Mouse (Mus musculus): ENCODE measurements around the gene Copb2. TPM values are rescaled to one million over a fixed set of nuclear protein-coding genes. Genes with fewer than 3 reads are reported as not detected.

Copb2 gene
- polyA plus RNA-seq (2017; shearing (Covaris generic)), result 137 TPM

DNA sequence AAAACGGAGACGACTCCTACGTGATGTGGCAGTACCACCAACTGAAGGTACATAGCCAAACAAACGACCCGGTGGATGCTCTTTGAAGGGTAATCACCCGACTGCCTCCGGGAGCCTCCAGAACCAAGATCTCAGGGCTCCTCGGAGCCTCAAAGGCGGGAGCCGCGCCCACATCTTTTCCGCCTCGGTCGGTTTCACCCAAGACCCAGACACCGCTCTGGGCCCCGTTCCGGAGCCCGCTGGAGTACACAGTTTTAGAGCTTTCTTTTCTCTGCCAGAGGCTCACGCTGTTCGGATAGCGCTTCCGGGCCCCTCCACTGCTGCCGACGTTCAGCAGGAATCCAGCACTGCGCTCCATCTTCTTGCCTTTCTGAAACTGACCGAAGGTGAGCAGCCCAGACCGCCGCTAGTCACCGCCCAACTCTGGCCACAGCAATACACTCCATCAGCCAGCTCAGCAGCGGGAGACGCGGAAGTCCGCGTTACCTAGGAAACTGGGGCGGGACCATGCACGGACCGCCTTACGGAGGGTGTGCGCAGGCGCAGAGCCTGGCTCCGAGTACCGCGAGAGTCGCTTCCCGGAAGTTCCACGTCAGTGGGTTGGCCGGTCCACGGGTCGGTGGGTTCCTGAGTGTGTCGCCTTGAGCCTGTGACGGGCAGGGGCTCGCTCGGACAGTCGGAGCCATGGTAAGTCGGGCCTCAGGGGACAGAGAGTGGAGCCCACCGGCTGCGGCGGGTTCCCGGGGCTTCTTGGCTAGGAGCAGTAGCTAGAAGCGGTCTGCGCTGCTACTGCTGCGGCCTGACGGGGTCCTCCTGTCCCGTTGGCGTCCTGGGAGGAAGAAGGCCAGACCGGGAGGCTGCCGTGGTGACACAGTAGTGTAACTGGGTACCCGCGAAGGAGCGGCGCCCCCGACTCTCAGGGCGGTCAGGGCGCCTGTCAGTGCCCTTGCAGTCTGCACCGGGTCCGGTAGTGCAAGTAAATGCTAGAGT lies at the start of gene Copb2:
TSS of gene Copb2 (plus strand) at position 585 of the 990 bp plus-strand sequence.

DNA sequence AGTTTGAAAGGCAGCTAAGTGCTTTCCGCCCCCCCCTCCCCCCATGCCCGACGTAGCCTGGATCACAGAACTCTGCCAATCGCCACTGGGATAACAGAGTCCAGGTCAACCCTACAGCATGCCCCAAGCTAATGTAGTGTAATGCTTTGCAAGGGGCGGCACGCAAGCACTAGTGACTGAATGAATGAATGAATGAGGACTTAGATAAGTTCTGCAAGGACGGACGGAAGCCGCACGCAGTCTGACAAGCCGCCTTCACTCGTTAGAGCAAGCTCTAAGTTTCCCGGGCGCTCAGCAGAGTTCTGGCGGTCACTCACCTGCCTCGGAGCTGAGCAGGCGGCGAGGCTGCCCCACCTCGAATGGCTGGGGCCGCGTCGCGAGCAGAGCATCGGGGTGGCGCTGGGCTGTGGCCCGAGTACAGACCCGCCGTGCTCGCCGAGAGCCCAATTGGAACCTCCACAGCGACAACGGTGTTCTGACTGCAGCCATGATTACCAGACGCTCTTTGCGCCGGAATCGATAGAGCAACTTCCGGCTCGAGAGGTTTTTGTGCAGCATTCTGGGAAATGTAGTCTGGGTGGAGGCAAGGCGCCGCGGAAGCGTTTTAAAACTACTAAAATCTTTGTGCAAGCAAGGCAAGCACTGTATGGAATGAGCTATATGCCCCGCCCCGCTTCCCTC lies 37.8 kb downstream of the Copb2 start, which contains the start of gene Mrps22:
TSS of gene Mrps22 (minus strand) at position 505 of the 681 bp plus-strand sequence.

Other genes with a start within 250 kb of the Copb2 start
- gene Rbp1, start 140.8 kb upstream of the Copb2 start, polyA plus RNA-seq (2017; shearing (Covaris generic)), result not detected
- gene Rbp2, start 77.6 kb upstream of the Copb2 start, polyA plus RNA-seq (2017; shearing (Covaris generic)), result not detected
- gene Mrps22, start 37.9 kb downstream of the Copb2 start, polyA plus RNA-seq (2017; shearing (Covaris generic)), result 27.5 TPM

Data from activated CD4-positive, CD25-positive, alpha-beta regulatory T cell, adult 9 weeks (primary cell).